Mouse (Mus musculus) kidney, postnatal 0 days (tissue): ENCODE results near the gene Fcho1. TPM values are rescaled to one million over a fixed set of nuclear protein-coding genes. Genes with fewer than 3 reads are reported as not detected.

Experiments used
- ATAC-seq: fragments of 200-750 bp; cut with Nextera tagmentation; replicated peaks from 2 replicates; pipeline ENCODE4 v1.8.0; 2017; ENCODE audit warnings: low read depth, moderate number of reproducible peaks, moderate TSS enrichment, moderate library complexity; ENCODE audit not compliant: low FRiP score
- DNase-seq: peaks from one replicate; pipeline ENCODE4 v3.0.0-alpha.2; 2016; ENCODE audit warnings: low spot score
- H3K27ac ChIP-seq: fragments of 300-500 bp; sonication (generic); 2 replicates; pipeline ENCODE4 v1.5.1; 2014; ENCODE audit warnings: mild to moderate bottlenecking
- H3K27me3 ChIP-seq: fragments of 300-500 bp; sonication (generic); 2 replicates; pipeline ENCODE4 v1.6.1; 2014; ENCODE audit warnings: low read length, mixed read lengths; ENCODE audit not compliant: insufficient read depth
- H3K36me3 ChIP-seq: fragments of 300-500 bp; sonication (generic); 2 replicates; pipeline ENCODE4 v1.6.1; 2014; ENCODE audit warnings: low read length, mixed read lengths; ENCODE audit not compliant: insufficient read depth
- H3K4me1 ChIP-seq: fragments of 300-500 bp; sonication (generic); replicated peaks from 2 replicates; pipeline ENCODE4 v1.6.1; 2014; ENCODE audit warnings: antibody characterized with exemption, low read length, mixed read lengths; ENCODE audit not compliant: insufficient read depth
- H3K4me2 ChIP-seq: fragments of 300-500 bp; sonication (generic); 2 replicates; pipeline ENCODE4 v1.6.1; 2014; ENCODE audit warnings: mild to moderate bottlenecking, low read length, moderate library complexity, mixed read lengths
- H3K4me3 ChIP-seq: fragments of 300-500 bp; sonication (generic); replicated peaks from 2 replicates; pipeline ENCODE4 v1.5.1; 2014; ENCODE audit warnings: low read depth, low read length
- H3K9ac ChIP-seq: fragments of 300-500 bp; sonication (generic); 2 replicates; pipeline ENCODE4 v1.6.1; 2014; ENCODE audit warnings: low read depth, low read length
- H3K9me3 ChIP-seq: fragments of 300-500 bp; sonication (generic); replicated peaks from 2 replicates; pipeline ENCODE4 v1.6.1; 2016; ENCODE audit warnings: low read length, inconsistent platforms, mixed read lengths
- CTCF ChIP-seq: IDR thresholded peaks from 2 replicates; pipeline ENCODE4 v1.5.1; 2016; ENCODE audit warnings: antibody characterized with exemption, low read depth, mild to moderate bottlenecking, moderate library complexity
- WGBS: fragments of 180-500 bp; shearing (Covaris S2); extraction: QIAGEN DNeasy Blood & Tissue Kit; methylation state at CpG from one replicate; pipeline ENCODE4 v1.1.7; 2014; 5-methylcytosine and 5-hydroxymethylcytosine counted together
- polyA plus RNA-seq: library from polyadenylated mRNA; unstranded; fragments of >200 nt; fragmentation: Nextera tagmentation; extraction: Ambion mirVana; gene quantifications from 2 replicates; pipeline ENCODE4 v1.2.1, GENCODE M21; 2015

Fcho1 gene
- polyA plus RNA-seq, 1 experiment from 2014 or later = 3.4 TPM

DNA sequence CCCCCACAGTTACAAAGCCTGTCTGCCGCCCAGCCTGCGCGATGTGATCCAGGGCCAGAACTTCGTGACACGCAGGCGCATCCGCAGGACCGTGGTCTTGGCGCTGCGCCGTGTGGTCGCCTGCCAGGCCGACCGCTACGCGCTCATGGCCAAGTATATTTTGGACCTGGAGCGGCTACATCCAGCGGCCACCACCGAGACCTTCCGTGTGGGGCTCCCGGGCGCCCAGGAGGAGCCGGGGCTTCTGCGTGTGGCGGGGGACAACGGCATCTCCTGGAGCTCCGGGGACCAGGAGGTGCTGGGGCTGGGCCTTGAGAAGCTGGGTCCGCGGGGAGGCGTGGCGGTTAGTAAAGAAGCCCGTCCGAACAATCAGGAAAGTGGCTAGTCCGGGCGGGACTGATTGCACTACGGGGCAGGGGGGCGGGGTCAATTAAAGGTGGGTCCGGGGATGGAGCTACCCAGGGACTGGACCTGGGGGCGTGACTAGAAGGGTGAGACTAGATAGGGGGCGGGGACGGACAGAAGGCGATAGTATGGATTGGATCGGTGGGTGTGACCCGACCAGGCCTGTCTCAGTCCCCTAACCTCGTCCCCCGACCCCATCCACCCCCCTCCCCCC, 45.9 kb downstream of the Fcho1 start:
- no peak for DNase-seq
- no peak for ATAC-seq
- WGBS = 8% methylated on average over 45 of the region's 46 CpGs
- no peak overlapping the region for H3K27ac ChIP-seq
- TF ChIP-seq CTCF = no peak
- peak overlapping the region; percentile 57 for H3K4me2 ChIP-seq
- peaks cover 55% of the 10 kb centered on the region for H3K27me3 ChIP-seq
- H3K4me3 ChIP-seq = peak overlapping the region; percentile 14; the same call in 1 of the 2 replicates
- H3K9ac ChIP-seq = no peak overlapping the region
- no peaks in the 10 kb centered on the region for H3K36me3 ChIP-seq
- peaks cover 12% of the 10 kb centered on the region for H3K4me1 ChIP-seq
- no peaks in the 10 kb centered on the region for H3K9me3 ChIP-seq

DNA sequence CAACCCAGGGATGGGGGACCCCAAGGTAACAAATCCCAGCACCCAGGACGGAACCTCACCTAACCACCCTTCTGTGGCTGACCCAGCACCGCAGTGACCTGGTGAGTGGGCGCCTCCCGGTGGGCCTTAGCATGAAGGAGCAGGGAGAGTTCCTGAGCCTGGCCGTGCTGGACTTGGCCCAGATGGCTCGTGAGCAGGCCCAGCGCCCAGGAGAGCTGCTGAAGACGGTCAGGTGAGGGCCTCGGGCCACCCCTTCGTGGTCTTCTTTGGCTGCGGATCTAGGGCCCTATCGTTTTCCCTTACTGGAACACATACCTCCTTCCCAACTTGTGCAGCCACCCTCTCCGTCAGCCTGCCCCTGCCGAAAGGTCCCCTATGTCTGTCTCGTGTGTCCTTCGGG, 46.4 kb downstream of the Fcho1 start:
- no peak for TF ChIP-seq CTCF
- Histone ChIP-seq H3K36me3 (no peaks in the 10 kb centered on the region), H3K4me1 (peaks cover 12% of the 10 kb centered on the region), H3K4me3 (peak overlapping the region; percentile 14; the same call in 1 of the 2 replicates), H3K4me2 (peak overlapping the region; percentile 57), H3K27ac (no peak overlapping the region), H3K9ac (no peak overlapping the region), H3K27me3 (peaks cover 50% of the 10 kb centered on the region), H3K9me3 (no peaks in the 10 kb centered on the region)
- ATAC-seq (no peak), DNase-seq (no peak)
- WGBS = 28% methylated on average over 16 of the region's 16 CpGs

DNA sequence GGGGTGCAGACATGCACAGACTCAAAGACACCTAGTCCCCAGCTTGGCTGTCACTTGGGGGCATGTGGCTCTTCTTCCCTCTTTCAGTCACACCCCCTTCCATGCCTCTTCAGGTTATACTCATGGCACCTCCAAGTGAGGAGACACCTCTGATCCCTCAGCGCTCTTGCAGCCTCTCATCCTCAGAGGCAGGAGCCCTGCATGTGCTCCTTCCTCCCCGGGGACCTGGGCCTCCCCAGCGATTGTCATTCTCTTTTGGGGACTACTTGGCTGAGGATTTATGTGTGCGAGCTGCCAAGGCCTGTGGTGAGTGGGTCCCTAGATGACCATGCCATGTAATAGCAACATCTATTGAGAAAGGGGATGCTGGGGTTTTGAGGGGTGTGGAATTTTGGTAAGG, 47.3 kb downstream of the Fcho1 start:
- H3K27ac ChIP-seq = no peak overlapping the region
- peaks cover 12% of the 10 kb centered on the region for H3K4me1 ChIP-seq
- DNase-seq (no peak), ATAC-seq (no peak)
- H3K27me3 ChIP-seq = peaks cover 41% of the 10 kb centered on the region
- no peaks in the 10 kb centered on the region for H3K9me3 ChIP-seq
- no peaks in the 10 kb centered on the region for H3K36me3 ChIP-seq
- no peak overlapping the region for H3K4me3 ChIP-seq
- no peak overlapping the region for H3K9ac ChIP-seq
- TF ChIP-seq CTCF = no peak
- 56% methylated on average over 4 of the region's 4 CpGs for WGBS
- H3K4me2 ChIP-seq = no peak overlapping the region

DNA sequence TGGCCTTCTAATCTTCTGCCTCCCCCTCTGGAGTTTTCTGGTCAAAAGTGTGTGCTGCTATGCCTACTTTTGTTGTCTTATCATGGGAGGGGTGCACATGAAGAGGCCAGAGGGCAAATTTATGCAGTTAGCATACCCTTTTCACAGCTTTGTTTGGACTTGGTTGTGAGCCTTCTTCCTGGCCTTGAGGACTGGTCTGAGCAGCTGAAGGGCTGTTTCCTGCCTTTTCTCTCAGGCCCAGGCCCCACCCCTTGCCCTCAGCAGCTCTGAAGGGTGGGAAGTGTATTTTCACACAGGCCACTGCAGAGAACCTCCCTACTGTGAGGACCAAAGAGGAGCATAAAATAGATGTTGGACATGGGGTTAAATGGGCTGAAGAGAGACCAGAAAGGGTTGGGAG, 48.0 kb downstream of the Fcho1 start:
- no peak for DNase-seq
- H3K9ac ChIP-seq = no peak overlapping the region
- peaks cover 34% of the 10 kb centered on the region for H3K27me3 ChIP-seq
- H3K4me1 ChIP-seq = peaks cover 12% of the 10 kb centered on the region
- H3K27ac ChIP-seq = no peak overlapping the region
- ATAC-seq = no peak
- H3K36me3 ChIP-seq = no peaks in the 10 kb centered on the region
- H3K4me3 ChIP-seq = no peak overlapping the region
- H3K4me2 ChIP-seq = no peak overlapping the region
- H3K9me3 ChIP-seq = no peaks in the 10 kb centered on the region
- TF ChIP-seq CTCF = no peak

DNA sequence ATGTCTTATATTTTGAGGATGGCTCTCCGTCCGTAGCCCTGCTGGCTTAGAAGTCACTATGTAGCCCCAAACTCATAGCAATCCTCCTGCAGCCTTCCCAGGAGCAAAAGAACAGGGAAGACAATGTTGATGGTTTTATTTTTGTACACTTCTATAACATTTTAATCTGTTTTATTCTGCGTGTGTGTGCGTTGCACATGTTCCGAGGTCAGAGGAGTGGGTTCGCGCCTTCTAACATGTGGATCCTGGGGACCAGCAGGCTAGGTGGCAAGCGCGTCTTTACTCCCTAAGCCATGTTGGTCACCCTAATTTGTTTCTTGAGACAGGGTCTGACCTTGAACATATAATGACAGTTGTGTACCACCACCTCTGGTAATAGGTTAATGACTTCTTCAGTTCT, 48.7 kb downstream of the Fcho1 start:
- WGBS = 59% methylated on average over 9 of the region's 9 CpGs
- DNase-seq (no peak), ATAC-seq (no peak)
- no peaks in the 10 kb centered on the region for H3K9me3 ChIP-seq
- no peaks in the 10 kb centered on the region for H3K36me3 ChIP-seq
- peak overlapping the region; percentile 78 for H3K4me2 ChIP-seq
- peak overlapping the region; percentile 50; the same call in 1 of the 2 replicates for H3K9ac ChIP-seq
- H3K4me1 ChIP-seq = peaks cover 15% of the 10 kb centered on the region
- TF ChIP-seq CTCF = no peak
- peaks cover 27% of the 10 kb centered on the region for H3K27me3 ChIP-seq
- H3K4me3 ChIP-seq = peak overlapping the region; percentile 47
- H3K27ac ChIP-seq = peak overlapping the region; percentile 47; the same call in 1 of the 2 replicates

GRCm38 (mm10) chr8:71676020-71676741, 49.3 kb downstream of the Fcho1 start, which contains the start of gene Jak3:
Jak3 (plus strand) TSS chr8:71676296.
- 0 out of 2 replicates have a peak, but pooled peaks have one; percentile 6 for ATAC-seq
- H3K4me2 ChIP-seq = peak within 1 kb of the TSS; percentile 78
- H3K4me1 ChIP-seq = peaks cover 19% of the 10 kb centered on the region
- H3K27me3 ChIP-seq = peaks cover 22% of the 10 kb centered on the region
- peak within 1 kb of the TSS; percentile 50 for H3K9ac ChIP-seq
- 4% methylated on average over 39 of the region's 40 CpGs for WGBS
- no peaks in the 10 kb centered on the region for H3K9me3 ChIP-seq
- H3K4me3 ChIP-seq = peak within 1 kb of the TSS; percentile 47
- H3K36me3 ChIP-seq = no peaks in the 10 kb centered on the region
- peak within 1 kb of the TSS; percentile 47; the same call in 1 of the 2 replicates for H3K27ac ChIP-seq
- no peak for TF ChIP-seq CTCF
- DNase-seq = peak; percentile 60
